Mouse (Mus musculus) forebrain, embryonic 11.5 days (tissue): Measurements from ENCODE around the gene Dcaf10. TPM values are rescaled to one million over a fixed set of nuclear protein-coding genes. Genes with fewer than 3 reads are reported as not detected.

ENCODE experiments used
- ATAC-seq: fragments of 200-750 bp; cut with Nextera tagmentation; replicated peaks from 2 replicates; pipeline ENCODE4 v1.8.0; 2017; ENCODE audit warnings: moderate TSS enrichment; ENCODE audit not compliant: low FRiP score
- DNase-seq: peaks from one replicate; pipeline ENCODE4 v3.0.0-alpha.2; 2017; ENCODE audit warnings: low spot score
- H3K27ac ChIP-seq: fragments of 300-500 bp; sonication (generic); 2 replicates; pipeline ENCODE4 v1.5.1; 2014; ENCODE audit warnings: low read depth, low read length
- H3K27me3 ChIP-seq: fragments of 300-500 bp; sonication (generic); 2 replicates; pipeline ENCODE4 v1.6.1; 2014; ENCODE audit warnings: mild to moderate bottlenecking, low read length, mixed read lengths; ENCODE audit not compliant: control insufficient read depth, insufficient read depth
- H3K36me3 ChIP-seq: fragments of 300-500 bp; sonication (generic); 2 replicates; pipeline ENCODE4 v1.6.1; 2014; ENCODE audit warnings: mild to moderate bottlenecking, low read length, moderate library complexity, mixed read lengths; ENCODE audit not compliant: control insufficient read depth, insufficient read depth
- H3K4me1 ChIP-seq: fragments of 300-500 bp; sonication (generic); replicated peaks from 2 replicates; pipeline ENCODE4 v1.6.1; 2014; ENCODE audit warnings: low read length, mixed read lengths; ENCODE audit not compliant: control insufficient read depth, insufficient read depth
- H3K4me2 ChIP-seq: fragments of 300-500 bp; sonication (generic); 2 replicates; pipeline ENCODE4 v1.6.1; 2014; ENCODE audit warnings: low read depth, mild to moderate bottlenecking, low read length, moderate library complexity, mixed read lengths; ENCODE audit not compliant: severe bottlenecking
- H3K4me3 ChIP-seq: fragments of 300-500 bp; sonication (generic); 2 replicates; pipeline ENCODE4 v1.5.1; 2014; ENCODE audit warnings: low read depth, low read length
- H3K9ac ChIP-seq: fragments of 300-500 bp; sonication (generic); 2 replicates; pipeline ENCODE4 v1.6.1; 2014; ENCODE audit warnings: low read length
- H3K9me3 ChIP-seq: fragments of 300-500 bp; sonication (generic); 2 replicates; pipeline ENCODE4 v1.6.1; 2016; ENCODE audit warnings: low read length, mixed read lengths; ENCODE audit not compliant: control insufficient read depth
- WGBS: fragments of 180-500 bp; shearing (Covaris S2); extraction: QIAGEN DNeasy Blood & Tissue Kit; methylation state at CpG from one replicate; pipeline ENCODE4 v1.1.7; 2014; 5-methylcytosine and 5-hydroxymethylcytosine counted together
- polyA plus RNA-seq: library from polyadenylated mRNA; unstranded; fragments of >200 nt; fragmentation: Nextera tagmentation; extraction: Ambion mirVana; gene quantifications from 2 replicates; pipeline ENCODE4 v1.2.1, GENCODE M21; 2014

Gene Dcaf10
- polyA plus RNA-seq, 1 experiment from 2014 or later = 12.6 TPM

DNA sequence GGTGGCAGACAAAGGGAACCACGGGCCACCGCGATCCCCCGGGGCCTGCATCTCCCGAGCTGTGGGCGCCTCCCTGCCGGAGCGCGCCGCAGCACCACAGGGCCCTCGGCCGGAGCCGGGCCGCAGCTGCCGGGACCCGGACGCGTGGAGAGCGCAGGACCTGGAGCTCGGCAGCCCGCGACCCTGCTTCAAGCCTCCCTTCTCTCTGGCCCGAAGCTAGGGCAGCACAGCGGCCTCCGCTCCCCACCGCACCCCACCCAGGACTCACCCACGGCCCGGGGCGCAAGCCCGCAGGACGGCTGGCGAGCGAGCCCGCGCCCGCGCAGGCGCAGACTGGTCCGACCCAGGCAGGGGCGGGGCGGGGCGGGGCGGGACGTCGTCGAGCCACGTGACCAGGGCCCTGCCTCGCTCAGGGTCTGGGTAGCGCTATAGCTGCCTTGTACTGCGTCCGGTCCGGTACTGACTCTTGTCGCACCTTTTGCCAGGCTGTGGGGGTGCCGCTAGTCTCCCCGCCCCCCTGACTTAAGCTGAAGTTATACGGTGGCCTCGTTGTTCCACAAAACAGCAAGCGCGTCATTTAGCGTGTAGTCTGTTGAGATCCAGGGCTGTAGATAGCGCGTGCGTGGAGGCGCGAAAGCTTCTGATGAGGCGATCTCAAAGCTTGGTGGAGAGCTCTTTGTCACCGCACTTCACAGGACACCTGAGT lies 66.7 kb downstream of the Dcaf10 start, which contains the start of gene Slc25a51:
TSS of gene Slc25a51 (minus strand) at position 340 of the 706 bp plus-strand sequence.
- Histone ChIP-seq H3K27ac (peak within 1 kb of the TSS; percentile 87), H3K9ac (peak within 1 kb of the TSS; percentile 97), H3K4me3 (peak within 1 kb of the TSS; percentile 96), H3K27me3 (no peaks in the 10 kb centered on the region), H3K9me3 (no peaks in the 10 kb centered on the region), H3K4me2 (peak within 1 kb of the TSS; percentile 61), H3K36me3 (0 out of 2 replicates have a peak, but pooled peaks cover under 1% of the 10 kb centered on the region), H3K4me1 (peaks cover 13% of the 10 kb centered on the region)
- ATAC-seq = peak; percentile 97
- DNase-seq = peak; percentile 95
- under 1% methylated on average over 66 of the region's 67 CpGs for WGBS

- DNase-seq = peak; percentile 79
- Histone ChIP-seq H3K4me1 (peaks cover 13% of the 10 kb centered on the region), H3K4me2 (peak overlapping the region; percentile 61), H3K9me3 (no peaks in the 10 kb centered on the region), H3K36me3 (no peaks in the 10 kb centered on the region), H3K27me3 (no peaks in the 10 kb centered on the region), H3K27ac (peak overlapping the region; percentile 87; the same call in 1 of the 2 replicates), H3K9ac (peak overlapping the region; percentile 97), H3K4me3 (peak overlapping the region; percentile 96)
- peak; percentile 34; the same call in 1 of the 2 replicates for ATAC-seq
- 0% methylated on average over 10 of the region's 10 CpGs for WGBS
Measured at GRCm38 (mm10) chr4:45409270-45409669, 67.4 kb downstream of the Dcaf10 start.

DNA sequence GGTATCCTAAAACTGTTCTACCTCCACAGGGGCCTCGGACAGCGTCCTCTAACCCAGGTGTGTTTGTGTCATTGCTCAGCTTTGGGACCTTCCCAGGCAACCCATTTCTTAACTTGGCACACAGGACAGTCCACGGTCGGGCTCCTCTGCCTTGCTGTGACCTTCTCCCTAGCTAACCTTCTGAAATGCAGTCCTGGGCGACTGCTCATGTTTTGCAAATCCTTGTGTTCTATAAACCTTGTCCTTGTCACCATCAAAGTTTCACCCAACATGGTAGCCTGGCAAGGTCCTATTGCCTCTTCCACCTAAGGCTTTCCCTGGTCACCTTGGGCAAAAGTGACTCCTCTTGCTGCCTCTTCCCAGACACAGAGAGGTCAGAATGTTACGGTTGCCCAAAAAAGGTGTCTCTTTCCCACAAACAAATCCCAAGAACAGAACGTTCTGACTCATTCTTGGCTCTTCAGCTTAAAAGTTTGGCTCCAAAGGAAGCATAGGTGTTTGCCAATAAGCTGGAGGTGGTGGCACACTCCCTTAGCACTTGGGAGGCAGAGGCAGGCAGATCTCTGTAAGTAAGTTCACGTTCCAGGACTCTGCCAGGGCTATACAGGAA lies 69.4 kb downstream of the Dcaf10 start:
- H3K4me3 ChIP-seq = no peak overlapping the region
- ATAC-seq = no peak

DNA sequence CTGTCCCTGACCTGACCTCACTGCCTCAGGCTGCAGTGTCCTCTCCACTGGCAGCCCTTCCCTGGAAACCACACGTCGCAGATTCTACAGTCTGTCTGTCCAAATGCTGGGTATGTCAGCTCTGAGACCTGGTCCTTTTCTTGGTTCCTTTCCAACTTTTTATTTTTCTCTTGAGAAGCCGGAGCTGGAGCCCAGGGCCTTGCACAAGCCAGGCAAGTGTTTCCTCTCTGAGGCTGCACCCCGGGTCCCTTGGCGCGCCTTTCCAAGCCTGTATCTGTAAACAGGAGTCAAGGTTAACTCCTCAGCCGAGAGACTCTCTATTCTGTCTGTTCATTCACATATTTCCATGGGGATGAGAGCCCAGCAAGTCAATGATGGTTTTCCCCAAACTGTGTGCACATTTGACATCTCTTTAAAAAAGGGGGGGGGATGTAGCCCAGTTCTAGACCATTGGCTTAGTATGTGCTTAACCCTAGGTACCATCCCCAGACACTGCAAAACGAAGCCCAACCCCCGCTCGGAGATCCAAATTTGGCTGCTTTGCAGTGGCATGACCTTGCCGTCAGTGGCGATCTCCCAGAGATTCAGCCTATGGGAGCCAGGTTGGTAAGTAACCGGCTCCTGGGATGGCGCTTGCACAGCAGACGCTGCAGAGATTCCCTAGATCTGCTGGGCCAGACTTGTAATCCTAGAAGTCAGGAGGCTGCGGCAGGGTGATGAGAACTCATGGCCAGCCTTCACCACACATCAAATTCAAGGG lies 70.7 kb downstream of the Dcaf10 start:
- WGBS = 76% methylated on average over 16 of the region's 16 CpGs
- ATAC-seq (no peak), DNase-seq (no peak)
- H3K4me2 ChIP-seq = no peak overlapping the region
- no peaks in the 10 kb centered on the region for H3K9me3 ChIP-seq
- H3K4me3 ChIP-seq = no peak overlapping the region
- H3K36me3 ChIP-seq = no peaks in the 10 kb centered on the region
- no peaks in the 10 kb centered on the region for H3K27me3 ChIP-seq
- H3K27ac ChIP-seq = no peak overlapping the region
- peaks cover 2% of the 10 kb centered on the region; the same call in 1 of the 2 replicates for H3K4me1 ChIP-seq
- no peak overlapping the region for H3K9ac ChIP-seq

More for the DNA sequence above, 69.4 kb downstream of the Dcaf10 start:
- H3K27me3 ChIP-seq = no peaks in the 10 kb centered on the region
- no peaks in the 10 kb centered on the region for H3K9me3 ChIP-seq
- H3K4me2 ChIP-seq = no peak overlapping the region
- H3K9ac ChIP-seq = no peak overlapping the region
- WGBS = 88% methylated on average over 8 of the region's 8 CpGs
- no peak for DNase-seq
- H3K4me1 ChIP-seq = peaks cover 12% of the 10 kb centered on the region
- H3K36me3 ChIP-seq = no peaks in the 10 kb centered on the region
- H3K27ac ChIP-seq = no peak overlapping the region

DNA sequence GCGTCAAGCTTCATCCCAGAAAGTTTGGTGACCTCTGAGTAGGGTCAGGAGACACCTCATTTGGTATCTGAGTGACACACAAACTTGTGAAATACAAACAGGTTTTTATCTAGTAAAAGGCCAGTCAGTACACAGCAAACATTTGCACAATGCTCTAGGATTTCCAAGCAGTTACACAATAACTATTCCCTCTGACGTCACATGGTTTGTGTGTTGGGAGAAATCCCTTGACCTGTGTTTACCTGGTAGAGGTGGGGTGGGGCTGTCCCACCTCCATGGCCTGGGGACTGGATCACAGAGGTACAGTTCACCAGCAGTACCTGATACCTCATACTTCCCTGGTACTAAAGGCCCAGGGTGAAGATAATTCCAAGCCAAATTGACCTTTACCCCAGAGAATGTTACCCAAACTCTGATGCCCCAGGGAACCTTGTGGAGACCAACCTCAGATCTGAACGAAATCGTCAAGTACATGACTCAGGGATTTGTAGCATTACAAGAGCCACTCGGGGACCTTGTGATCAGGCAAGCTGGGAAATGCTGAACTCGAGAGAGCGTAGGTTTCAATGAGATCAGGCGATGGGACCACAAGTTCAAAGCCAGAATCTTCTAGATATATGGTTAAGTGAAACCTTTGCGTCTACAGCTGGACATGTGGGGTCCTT lies 71.9 kb downstream of the Dcaf10 start:
- Histone ChIP-seq H3K27ac (no peak overlapping the region), H3K27me3 (no peaks in the 10 kb centered on the region), H3K4me3 (no peak overlapping the region), H3K9ac (no peak overlapping the region), H3K36me3 (no peaks in the 10 kb centered on the region), H3K4me2 (no peak overlapping the region), H3K9me3 (no peaks in the 10 kb centered on the region), H3K4me1 (peaks cover 2% of the 10 kb centered on the region; the same call in 1 of the 2 replicates)
- WGBS = 83% methylated on average over 9 of the region's 9 CpGs
- ATAC-seq (no peak), DNase-seq (no peak)

- no peak overlapping the region for H3K9ac ChIP-seq
- peaks cover 12% of the 10 kb centered on the region; the same call in 1 of the 2 replicates for H3K4me1 ChIP-seq
- no peak for ATAC-seq
- no peak overlapping the region for H3K4me2 ChIP-seq
- DNase-seq = no peak
- H3K36me3 ChIP-seq = no peaks in the 10 kb centered on the region
- H3K4me3 ChIP-seq = no peak overlapping the region
- H3K27me3 ChIP-seq = no peaks in the 10 kb centered on the region
- 71% methylated on average over 7 of the region's 7 CpGs for WGBS
- no peak overlapping the region for H3K27ac ChIP-seq
- H3K9me3 ChIP-seq = no peaks in the 10 kb centered on the region
Measured at GRCm38 (mm10) chr4:45416314-45416713, 74.4 kb downstream of the Dcaf10 start.

- Histone ChIP-seq H3K27ac (no peak overlapping the region), H3K4me3 (no peak overlapping the region), H3K27me3 (no peaks in the 10 kb centered on the region), H3K9me3 (no peaks in the 10 kb centered on the region), H3K9ac (0 out of 2 replicates have a peak overlapping the region, but pooled peaks have one; percentile 20), H3K4me1 (peaks cover 17% of the 10 kb centered on the region; the same call in 1 of the 2 replicates), H3K4me2 (0 out of 2 replicates have a peak overlapping the region, but pooled peaks have one; percentile 18), H3K36me3 (no peaks in the 10 kb centered on the region)
- DNase-seq = peak; percentile 84
- WGBS = 19% methylated on average over 11 of the region's 11 CpGs
- peak; percentile 36; the same call in 1 of the 2 replicates for ATAC-seq
Measured at GRCm38 (mm10) chr4:45418229-45418950, 76.5 kb downstream of the Dcaf10 start.
